In the genomic region with DNA sequence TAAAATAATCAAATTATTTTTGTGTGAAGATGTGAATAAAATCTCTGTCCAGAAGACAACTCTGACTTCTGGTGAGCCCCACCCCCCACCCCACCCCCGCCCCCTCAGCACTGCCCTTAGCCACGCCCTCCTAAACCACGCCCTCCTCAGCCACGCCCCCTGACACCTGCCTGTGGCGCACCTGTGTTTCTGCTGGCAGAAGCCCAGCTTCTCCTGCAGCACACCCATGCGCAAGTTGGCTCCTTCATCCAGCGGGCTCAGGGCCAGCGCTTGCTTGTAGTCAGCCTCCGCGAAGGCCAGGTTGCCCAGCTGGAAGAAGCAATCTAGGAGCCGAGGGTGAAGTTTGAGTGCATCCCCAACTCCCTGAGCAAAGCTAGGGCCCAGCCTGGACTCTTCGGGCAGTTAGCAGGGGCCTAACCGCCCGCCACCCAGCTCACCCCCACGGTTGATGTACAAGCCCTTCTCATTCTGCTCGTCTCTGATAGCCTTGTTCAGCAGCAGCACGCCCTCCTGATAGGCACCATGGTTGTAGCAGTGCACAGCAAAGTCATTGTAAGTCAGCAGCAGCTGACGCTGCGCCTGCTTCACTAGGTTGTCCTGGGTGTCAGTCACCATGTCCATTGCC, we compare ENCODE assay signal across 10 mouse cellular contexts. TPM values are rescaled to one million over a fixed set of nuclear protein-coding genes. Genes with fewer than 3 reads are reported as not detected.
DNase-seq lines count a peak whose midpoint lies in the region; ATAC-seq and TF ChIP-seq lines count a peak whose summit lies in the region.
"Had no signal": no experiment of that assay in that cellular context is flagged by ENCODE, and none has a peak within 500 bp of the region (broad histone marks: within the 10 kb centered on the region; RNA-seq: fewer than 3 reads in every experiment).

No protein-coding gene starts in this region.

- ATAC-seq in cerebellum, adult (ENCODE audit: insufficient number of reproducible peaks, low FRiP score, low TSS enrichment), result no peak
- peak; percentile 85 for ATAC-seq in liver, embryonic 13.5 days (ENCODE audit: low read depth)
- ATAC-seq in erythroblast, adult 5-6 weeks (replicated peaks; ENCODE audit: low FRiP score, poor library complexity, severe bottlenecking), result no peak
- no peak for ATAC-seq in forebrain, embryonic 11.5 days (replicated peaks; ENCODE audit: low FRiP score)
- ATAC-seq: midbrain, embryonic 13.5 days had no signal

- peak overlapping the region; percentile 32 for H3K4me2 ChIP-seq in liver, embryonic 13.5 days
- H3K4me2 ChIP-seq in forebrain, embryonic 11.5 days (ENCODE audit: low read depth, low read length, severe bottlenecking), result no peak overlapping the region
- H3K4me2 ChIP-seq: embryonic facial prominence, embryonic 12.5 days; midbrain, embryonic 13.5 days had no signal

- no peak overlapping the region for H3K27ac ChIP-seq in thymus, adult 2 months (ENCODE audit: control insufficient read depth, insufficient read depth, low read length)
- H3K27ac ChIP-seq in liver, embryonic 13.5 days, result peak overlapping the region; percentile 70
- no peak overlapping the region for H3K27ac ChIP-seq in forebrain, embryonic 11.5 days (ENCODE audit: low read depth, low read length)
- H3K27ac ChIP-seq: embryonic facial prominence, embryonic 12.5 days; midbrain, embryonic 13.5 days had no signal

- no peak overlapping the region for H3K4me3 ChIP-seq in thymus, adult 2 months (ENCODE audit: control insufficient read depth, insufficient read depth, low read length)
- H3K4me3 ChIP-seq in liver, embryonic 13.5 days (replicated peaks), result no peak overlapping the region
- H3K4me3 ChIP-seq in forebrain, embryonic 11.5 days (ENCODE audit: low read depth, low read length), result no peak overlapping the region
- H3K4me3 ChIP-seq: embryonic facial prominence, embryonic 12.5 days; midbrain, embryonic 13.5 days had no signal

- peaks cover 22% of the 10 kb centered on the region for H3K4me1 ChIP-seq in thymus, adult 2 months (replicated peaks; ENCODE audit: control insufficient read depth, insufficient read depth, low read length)
- peaks cover 52% of the 10 kb centered on the region for H3K4me1 ChIP-seq in liver, embryonic 13.5 days (replicated peaks)
- peaks cover 2% of the 10 kb centered on the region; the same call in 1 of the 2 replicates for H3K4me1 ChIP-seq in forebrain, embryonic 11.5 days (replicated peaks; ENCODE audit: control insufficient read depth, insufficient read depth, low read length)

- peak; percentile 49 for DNase-seq in cerebellum, adult 11 months
- peak; percentile 16 to 44 for DNase-seq in thymus, postnatal 36 days
- no peak for DNase-seq in thymus, adult 2 months
- peak; percentile 52 for DNase-seq in liver, embryonic 13.5 days
- DNase-seq in testis, postnatal 10 days (ENCODE audit: low spot score), result peak; percentile 81
- no peak for DNase-seq in forebrain, embryonic 11.5 days (ENCODE audit: low spot score)

- no peaks in the 10 kb centered on the region for H3K27me3 ChIP-seq in thymus, adult 2 months (ENCODE audit: control insufficient read depth, insufficient read depth, low read length)
- no peaks in the 10 kb centered on the region for H3K27me3 ChIP-seq in liver, embryonic 13.5 days
- no peaks in the 10 kb centered on the region for H3K27me3 ChIP-seq in forebrain, embryonic 11.5 days (ENCODE audit: control insufficient read depth, insufficient read depth, low read length)
- H3K27me3 ChIP-seq: embryonic facial prominence, embryonic 12.5 days; midbrain, embryonic 13.5 days had no signal

- no peaks in the 10 kb centered on the region for H3K36me3 ChIP-seq in thymus, adult 2 months (ENCODE audit: control insufficient read depth, insufficient read depth, low read length)
- no peaks in the 10 kb centered on the region for H3K36me3 ChIP-seq in liver, embryonic 13.5 days
- no peaks in the 10 kb centered on the region for H3K36me3 ChIP-seq in forebrain, embryonic 11.5 days (ENCODE audit: control insufficient read depth, insufficient read depth, low read length)
- H3K36me3 ChIP-seq: embryonic facial prominence, embryonic 12.5 days; midbrain, embryonic 13.5 days had no signal

- H3K9ac ChIP-seq in liver, embryonic 13.5 days, result no peak overlapping the region
- no peak overlapping the region for H3K9ac ChIP-seq in forebrain, embryonic 11.5 days (ENCODE audit: low read length)
- H3K9ac ChIP-seq: embryonic facial prominence, embryonic 12.5 days; midbrain, embryonic 13.5 days had no signal

- no peak for TF ChIP-seq CTCF in thymus, adult 2 months (IDR thresholded peaks at IDR 0.05; ENCODE audit: borderline replicate concordance, control insufficient read depth, extremely low read depth, insufficient read depth, low read length, poor library complexity)

- TF ChIP-seq POLR2A in thymus, adult 2 months (IDR thresholded peaks at IDR 0.05; ENCODE audit: control insufficient read depth, extremely low read depth, insufficient read depth, low read length, poor library complexity), result no peak

- WGBS in thymus, adult 2 months, result 83% methylated on average over 19 of the region's 19 CpGs
- WGBS in liver, embryonic 13.5 days (ENCODE audit: insufficient replicate concordance), result 38% methylated on average over 19 of the region's 19 CpGs
- 53% methylated on average over 19 of the region's 19 CpGs for WGBS in forebrain, embryonic 11.5 days

- H3K9me3 ChIP-seq in liver, embryonic 13.5 days (replicated peaks), result no peaks in the 10 kb centered on the region
- no peaks in the 10 kb centered on the region for H3K9me3 ChIP-seq in forebrain, embryonic 11.5 days (ENCODE audit: control insufficient read depth, low read length)
- H3K9me3 ChIP-seq: embryonic facial prominence, embryonic 12.5 days; midbrain, embryonic 13.5 days had no signal

RNA-seq across cellular contexts. Expression of gene Ttc16, which starts 6.7 kb away (rescaled TPM):
- 1.9 and 2.3 TPM in 2 replicates for polyA plus RNA-seq in thymus, adult 2 months (2012; rRNA removed)
- polyA plus RNA-seq in liver, embryonic 13.5 days (2015; fragmentation: Nextera tagmentation; extraction: Ambion mirVana), result 0.07 and 0.13 TPM in 2 replicates
- total RNA-seq in erythroblast, adult 5-6 weeks (2015; ENCODE audit: low replicate concordance), result not detected in 2 replicates
- not detected in 2 replicates for total RNA-seq in erythroblast, adult 5-6 weeks (2017; ENCODE audit: low replicate concordance)
- 0.80 and 0.84 TPM in 2 replicates for polyA plus RNA-seq in forebrain, embryonic 11.5 days (2014; fragmentation: Nextera tagmentation; extraction: Ambion mirVana)

RNA-seq across cellular contexts. Expression of gene Ptrh1, which starts 6.8 kb away (rescaled TPM):
- 36.5 and 43.4 TPM in 2 replicates for polyA plus RNA-seq in thymus, adult 2 months (2012; rRNA removed)
- 2.4 and 3.6 TPM in 2 replicates for polyA plus RNA-seq in liver, embryonic 13.5 days (2015; fragmentation: Nextera tagmentation; extraction: Ambion mirVana)
- total RNA-seq in erythroblast, adult 5-6 weeks (2015; ENCODE audit: low replicate concordance), result 2.5 TPM in 1 of 2 replicates, not detected in the other
- not detected in 2 replicates for total RNA-seq in erythroblast, adult 5-6 weeks (2017; ENCODE audit: low replicate concordance)
- 3.3 and 4.6 TPM in 2 replicates for polyA plus RNA-seq in forebrain, embryonic 11.5 days (2014; fragmentation: Nextera tagmentation; extraction: Ambion mirVana)

RNA-seq across cellular contexts. Expression of gene Tor2a, which starts 11.7 kb away (rescaled TPM):
- 169 and 171 TPM in 2 replicates for polyA plus RNA-seq in thymus, adult 2 months (2012; rRNA removed)
- 30.1 TPM in 2 replicates for polyA plus RNA-seq in liver, embryonic 13.5 days (2015; fragmentation: Nextera tagmentation; extraction: Ambion mirVana)
- total RNA-seq in erythroblast, adult 5-6 weeks (2015; ENCODE audit: low replicate concordance), result 10.4 and 11.3 TPM in 2 replicates
- total RNA-seq in erythroblast, adult 5-6 weeks (2017; ENCODE audit: low replicate concordance), result 4.7 and 8.8 TPM in 2 replicates
- polyA plus RNA-seq in forebrain, embryonic 11.5 days (2014; fragmentation: Nextera tagmentation; extraction: Ambion mirVana), result 56.8 and 68.3 TPM in 2 replicates

RNA-seq across cellular contexts. Expression of gene Cfap157, which starts 15.5 kb away (rescaled TPM):
- 0.11 and 0.27 TPM in 2 replicates for polyA plus RNA-seq in thymus, adult 2 months (2012; rRNA removed)
- 0.24 and 0.25 TPM in 2 replicates for polyA plus RNA-seq in liver, embryonic 13.5 days (2015; fragmentation: Nextera tagmentation; extraction: Ambion mirVana)
- not detected in 2 replicates for total RNA-seq in erythroblast, adult 5-6 weeks (2015; ENCODE audit: low replicate concordance)
- total RNA-seq in erythroblast, adult 5-6 weeks (2017; ENCODE audit: low replicate concordance), result not detected in 2 replicates
- 0.33 and 0.87 TPM in 2 replicates for polyA plus RNA-seq in forebrain, embryonic 11.5 days (2014; fragmentation: Nextera tagmentation; extraction: Ambion mirVana)

RNA-seq across cellular contexts. Expression of gene 6330409D20Rik, which starts 28.0 kb away (rescaled TPM):
- 0.20 and 0.27 TPM in 2 replicates for polyA plus RNA-seq in thymus, adult 2 months (2012; rRNA removed)
- polyA plus RNA-seq in liver, embryonic 13.5 days (2015; fragmentation: Nextera tagmentation; extraction: Ambion mirVana), result 0.15 TPM in 1 of 2 replicates, not detected in the other
- not detected in 2 replicates for total RNA-seq in erythroblast, adult 5-6 weeks (2015; ENCODE audit: low replicate concordance)
- not detected in 2 replicates for total RNA-seq in erythroblast, adult 5-6 weeks (2017; ENCODE audit: low replicate concordance)
- 2.1 and 2.3 TPM in 2 replicates for polyA plus RNA-seq in forebrain, embryonic 11.5 days (2014; fragmentation: Nextera tagmentation; extraction: Ambion mirVana)

Comparison
In these comparisons a context has a peak if more than half of its experiments do, and no peak if none do; other contexts are left out.
1. DNase-seq: peak in cerebellum, adult 11 months (single experiment), thymus, postnatal 36 days (2 of 2), liver, embryonic 13.5 days (single experiment) and testis, postnatal 10 days (single experiment); none in thymus, adult 2 months (single experiment) and forebrain, embryonic 11.5 days (single experiment).